Mouse (Mus musculus): Measurements from ENCODE around the gene Ptgfrn.

DNA sequence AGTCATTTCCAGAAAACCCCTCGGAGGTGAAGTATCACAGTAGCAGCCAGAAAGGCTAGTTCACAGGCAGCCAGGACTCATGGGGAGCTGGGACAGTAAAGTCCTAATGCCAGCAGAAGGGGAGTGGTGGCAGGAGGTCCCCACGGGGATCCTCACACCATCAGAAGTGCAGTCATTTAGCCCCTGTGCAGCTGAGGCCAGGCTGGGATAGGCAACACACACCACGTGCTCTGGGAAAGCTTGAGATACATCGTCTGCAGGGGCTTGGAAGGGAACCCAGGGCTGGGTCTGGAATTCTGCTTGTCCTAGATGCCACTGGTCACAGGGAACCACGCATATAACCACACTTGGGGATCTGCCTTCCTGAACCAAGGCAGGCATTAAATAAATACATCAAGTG, 1.2 kb downstream of the Ptgfrn start:
- TF ChIP-seq POLR2A (IDR thresholded peaks at IDR 0.05; ENCODE audit: insufficient read length, low read depth) = no peak
- no peak for TF ChIP-seq POLR2AphosphoS2 (IDR thresholded peaks at IDR 0.05; ENCODE audit: insufficient read length, low read depth)
- no peak for TF ChIP-seq SRF (IDR thresholded peaks at IDR 0.05; ENCODE audit: control insufficient read depth, insufficient read length, low read depth)
- no peak for TF ChIP-seq TCF12 (IDR thresholded peaks at IDR 0.05; ENCODE audit: insufficient read depth, poor library complexity, severe bottlenecking)

Measured in myocyte (in vitro differentiated cells).